9 mouse cellular contexts compared by ENCODE assay signal in genomic region chr7:90132322-90132721, GRCm38 (mm10). TPM values are rescaled to one million over a fixed set of nuclear protein-coding genes. Genes with fewer than 3 reads are reported as not detected.
A peak's percentile ranks its signal among the peaks of the same experiment; 100 is the strongest.
DNase-seq lines count a peak whose midpoint lies in the region; ATAC-seq and TF ChIP-seq lines count a peak whose summit lies in the region.
"Had no signal": no experiment of that assay in that cellular context is flagged by ENCODE, and none has a peak within 500 bp of the region (broad histone marks: within the 10 kb centered on the region; RNA-seq: fewer than 3 reads in every experiment).

No protein-coding gene starts in this region.

- DNase-seq in kidney, postnatal 0 days (ENCODE audit: low spot score), result no peak
- DNase-seq in kidney, adult 9 months, result no peak
- no peak for DNase-seq in hindbrain, postnatal 0 days (ENCODE audit: low spot score)
- DNase-seq in midbrain, postnatal 0 days (ENCODE audit: low spot score), result no peak
- DNase-seq in left cerebral cortex, adult 8-10 months (ENCODE audit: low spot score in 2 of 2), result no peak
- DNase-seq in right cerebral cortex, postnatal 10 days (ENCODE audit: low spot score in 2 of 2), result no peak
- DNase-seq in embryo, embryonic 11 days, result no peak
- DNase-seq: thymus, postnatal 36 days had no signal

- H3K27ac ChIP-seq in kidney, postnatal 0 days, result peak overlapping the region; percentile 96
- peak overlapping the region; percentile 53; the same call in 1 of the 2 replicates for H3K27ac ChIP-seq in cortical plate, adult 2 months (ENCODE audit: insufficient read depth, low read length)
- H3K27ac ChIP-seq in hindbrain, postnatal 0 days, result peak overlapping the region; percentile 98; the same call in 1 of the 2 replicates
- H3K27ac ChIP-seq in midbrain, postnatal 0 days (ENCODE audit: low read depth, low read length), result no peak overlapping the region

- H3K36me3 ChIP-seq in kidney, postnatal 0 days (ENCODE audit: insufficient read depth, low read length), result no peaks in the 10 kb centered on the region
- no peaks in the 10 kb centered on the region for H3K36me3 ChIP-seq in hindbrain, postnatal 0 days (ENCODE audit: insufficient read depth, low read length)
- no peaks in the 10 kb centered on the region for H3K36me3 ChIP-seq in midbrain, postnatal 0 days (ENCODE audit: insufficient read depth, low read length)

- no peaks in the 10 kb centered on the region for H3K9me3 ChIP-seq in kidney, postnatal 0 days (replicated peaks; ENCODE audit: low read length)
- no peaks in the 10 kb centered on the region for H3K9me3 ChIP-seq in hindbrain, postnatal 0 days (ENCODE audit: low read length)
- no peaks in the 10 kb centered on the region for H3K9me3 ChIP-seq in midbrain, postnatal 0 days (ENCODE audit: low read length)

- H3K4me3 ChIP-seq in kidney, postnatal 0 days (replicated peaks; ENCODE audit: low read depth, low read length), result peak overlapping the region; percentile 98
- peak overlapping the region; percentile 97 for H3K4me3 ChIP-seq in cortical plate, adult 2 months (ENCODE audit: insufficient read depth, low read length)
- H3K4me3 ChIP-seq in hindbrain, postnatal 0 days (ENCODE audit: low read length), result peak overlapping the region; percentile 89
- peak overlapping the region; percentile 97 for H3K4me3 ChIP-seq in midbrain, postnatal 0 days (ENCODE audit: low read depth, low read length)

- H3K9ac ChIP-seq in kidney, postnatal 0 days (ENCODE audit: low read depth, low read length), result peak overlapping the region; percentile 100
- peak overlapping the region; percentile 98 for H3K9ac ChIP-seq in hindbrain, postnatal 0 days (replicated peaks; ENCODE audit: low read length)
- no peak overlapping the region for H3K9ac ChIP-seq in midbrain, postnatal 0 days (replicated peaks; ENCODE audit: low read length, poor library complexity, severe bottlenecking)

- no peaks in the 10 kb centered on the region for H3K27me3 ChIP-seq in kidney, postnatal 0 days (ENCODE audit: insufficient read depth, low read length)
- H3K27me3 ChIP-seq in hindbrain, postnatal 0 days (ENCODE audit: insufficient read depth, low read length), result no peaks in the 10 kb centered on the region
- no peaks in the 10 kb centered on the region for H3K27me3 ChIP-seq in midbrain, postnatal 0 days (ENCODE audit: insufficient read depth, low read length)

- peaks cover 3% of the 10 kb centered on the region; the same call in 1 of the 2 replicates for H3K4me1 ChIP-seq in kidney, postnatal 0 days (replicated peaks; ENCODE audit: insufficient read depth, low read length)
- peaks cover 3% of the 10 kb centered on the region; the same call in 1 of the 2 replicates for H3K4me1 ChIP-seq in cortical plate, adult 2 months (ENCODE audit: control insufficient read depth, insufficient read depth, low read length)
- H3K4me1 ChIP-seq in hindbrain, postnatal 0 days (ENCODE audit: insufficient read depth, low read length), result peaks cover 7% of the 10 kb centered on the region; the same call in 1 of the 2 replicates
- H3K4me1 ChIP-seq in midbrain, postnatal 0 days (ENCODE audit: insufficient read depth, low read length), result peaks cover 3% of the 10 kb centered on the region; the same call in 1 of the 2 replicates

- TF ChIP-seq POLR2A in cortical plate, adult 2 months (IDR thresholded peaks at IDR 0.05; ENCODE audit: extremely low read depth, insufficient read depth, low read length), result no peak

- no peak for ATAC-seq in kidney, postnatal 0 days (replicated peaks; ENCODE audit: low FRiP score, low read depth)
- ATAC-seq in hindbrain, postnatal 0 days, result no peak
- ATAC-seq in midbrain, postnatal 0 days (ENCODE audit: low FRiP score), result no peak

- 41% methylated on average over 3 of the region's 3 CpGs for WGBS in kidney, postnatal 0 days
- WGBS in hindbrain, postnatal 0 days, result 49% methylated on average over 3 of the region's 3 CpGs
- 58% methylated on average over 3 of the region's 3 CpGs for WGBS in midbrain, postnatal 0 days

- H3K4me2 ChIP-seq in kidney, postnatal 0 days (ENCODE audit: low read length), result peak overlapping the region; percentile 61
- H3K4me2 ChIP-seq in hindbrain, postnatal 0 days (ENCODE audit: low read depth, low read length), result peak overlapping the region; percentile 95
- peak overlapping the region; percentile 57 for H3K4me2 ChIP-seq in midbrain, postnatal 0 days (ENCODE audit: low read depth, low read length, poor library complexity, severe bottlenecking)

- TF ChIP-seq CTCF in kidney, postnatal 0 days (IDR thresholded peaks at IDR 0.05; ENCODE audit: low read depth), result no peak
- no peak for TF ChIP-seq CTCF in cortical plate, adult 2 months (IDR thresholded peaks at IDR 0.05; ENCODE audit: extremely low read depth, insufficient read depth, low read length)
- TF ChIP-seq CTCF in hindbrain, postnatal 0 days (IDR thresholded peaks at IDR 0.05; ENCODE audit: low read depth), result no peak
- TF ChIP-seq CTCF in midbrain, postnatal 0 days (IDR thresholded peaks at IDR 0.05), result no peak

RNA-seq across cellular contexts. Expression of gene Picalm, which starts 2.3 kb away (rescaled TPM):
- 48.2 and 48.6 TPM in 2 replicates for polyA plus RNA-seq in kidney, postnatal 0 days (2015; fragmentation: Nextera tagmentation; extraction: Ambion mirVana)
- polyA plus RNA-seq in cortical plate, adult 2 months (2012; rRNA removed), result 122 and 123 TPM in 2 replicates
- 132 and 141 TPM in 2 replicates for total RNA-seq in hindbrain, postnatal 0 days (2014; rRNA removed)
- polyA plus RNA-seq in hindbrain, postnatal 0 days (2015; fragmentation: Nextera tagmentation; extraction: Ambion mirVana), result 22.4 and 25.2 TPM in 2 replicates
- 173 and 215 TPM in 2 replicates for total RNA-seq in midbrain, postnatal 0 days (2014; rRNA removed)
- polyA plus RNA-seq in midbrain, postnatal 0 days (2015; fragmentation: Nextera tagmentation; extraction: Ambion mirVana), result 20.2 and 24.8 TPM in 2 replicates
- total RNA-seq in left cerebral cortex, adult 8-10 months (2022), result 100 to 1,000 TPM; 138 to 157 (median 147) TPM
